12 mouse cellular contexts compared by ENCODE assay signal in the genomic region with DNA sequence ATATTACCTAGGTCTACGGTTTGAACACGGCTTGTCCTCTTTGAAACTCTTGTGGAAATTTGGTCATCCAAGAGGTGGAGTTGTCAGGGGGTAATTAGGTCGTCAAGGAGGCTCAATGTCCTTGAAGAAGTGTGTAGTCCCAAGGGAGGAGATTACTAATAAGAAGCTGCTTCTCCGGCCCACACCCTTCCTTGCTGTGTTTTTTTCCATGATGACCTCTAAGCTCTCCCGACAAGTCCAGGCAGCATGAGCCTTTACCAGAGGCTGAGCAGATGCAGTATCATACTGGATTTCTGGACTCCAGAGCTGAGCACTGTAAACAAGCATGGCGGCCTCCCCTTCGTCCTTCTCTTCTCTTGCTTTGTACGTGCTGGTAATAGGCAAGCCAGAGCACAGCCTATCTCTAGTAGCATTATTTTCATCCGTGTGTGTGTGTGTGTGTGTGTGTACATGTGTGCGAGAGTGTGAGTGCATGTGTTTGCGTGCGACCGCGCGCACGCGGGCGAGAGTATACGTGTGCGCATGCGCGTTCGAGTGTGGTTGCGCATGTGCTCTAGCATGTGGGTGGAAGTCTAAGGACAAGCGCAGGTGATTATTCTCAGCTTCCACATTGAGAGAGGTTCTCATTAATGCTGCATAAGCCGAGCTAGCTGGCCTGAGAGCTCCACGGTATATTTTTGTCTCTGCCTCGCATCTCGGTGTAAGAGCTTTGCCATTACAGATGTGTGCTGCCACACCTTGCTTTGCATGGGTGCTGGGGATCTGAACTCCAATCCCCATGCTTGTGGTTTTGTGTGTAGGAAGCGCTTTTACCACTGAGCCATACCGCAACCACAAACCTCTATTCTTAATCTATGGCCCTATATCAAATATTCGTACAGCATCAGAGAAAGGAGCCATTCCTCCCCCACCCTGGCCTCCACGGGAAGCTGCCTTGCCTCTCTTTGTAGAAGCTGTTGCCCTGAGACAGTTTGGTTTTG. TPM values are rescaled to one million over a fixed set of nuclear protein-coding genes. Genes with fewer than 3 reads are reported as not detected.
DNase-seq lines count a peak whose midpoint lies in the region; ATAC-seq and TF ChIP-seq lines count a peak whose summit lies in the region.
"Had no signal": no experiment of that assay in that cellular context is flagged by ENCODE, and none has a peak within 500 bp of the region (broad histone marks: within the 10 kb centered on the region; RNA-seq: fewer than 3 reads in every experiment).

No protein-coding gene starts in this region.

- H3K36me3 ChIP-seq in midbrain, embryonic 10.5 days: no peaks in the 10 kb centered on the region
- no peaks in the 10 kb centered on the region for H3K36me3 ChIP-seq in midbrain, postnatal 0 days (ENCODE audit: insufficient read depth, low read length)
- H3K36me3 ChIP-seq in kidney, adult 2 months (ENCODE audit: control insufficient read depth, insufficient read depth, low read length): no peaks in the 10 kb centered on the region

- no peak for ATAC-seq in midbrain, postnatal 0 days (ENCODE audit: low FRiP score)
- peak; percentile 53 for ATAC-seq in inflammation-experienced regulatory T-cells, adult 6 months
- ATAC-seq: forebrain, postnatal 0 days had no signal

- peaks cover 27% of the 10 kb centered on the region for H3K4me1 ChIP-seq in midbrain, embryonic 10.5 days
- H3K4me1 ChIP-seq in midbrain, postnatal 0 days (ENCODE audit: insufficient read depth, low read length): no peaks in the 10 kb centered on the region; the same call in 1 of the 2 replicates
- H3K4me1 ChIP-seq in kidney, adult 2 months (ENCODE audit: control insufficient read depth, insufficient read depth, low read length): peaks cover 16% of the 10 kb centered on the region; the same call in 1 of the 2 replicates

- no peak for TF ChIP-seq POLR2A in kidney, adult 2 months (IDR thresholded peaks at IDR 0.05; ENCODE audit: low read depth, low read length)

- H3K27me3 ChIP-seq in midbrain, embryonic 10.5 days (ENCODE audit: low read depth, poor library complexity, severe bottlenecking): no peaks in the 10 kb centered on the region
- H3K27me3 ChIP-seq in midbrain, postnatal 0 days (ENCODE audit: insufficient read depth, low read length): no peaks in the 10 kb centered on the region
- no peaks in the 10 kb centered on the region for H3K27me3 ChIP-seq in kidney, adult 2 months (replicated peaks; ENCODE audit: control insufficient read depth, insufficient read depth, low read length)

- DNase-seq in midbrain, embryonic 10.5 days (ENCODE audit: low spot score): no peak
- DNase-seq in midbrain, postnatal 0 days (ENCODE audit: low spot score): no peak
- DNase-seq in R1 (ENCODE audit: low read depth, low spot score) (peak; percentile 83), adipocyte (ENCODE audit: low spot score) (no peak)
- peak; percentile 45 for DNase-seq in thymus, postnatal 25 days
- no peak for DNase-seq in kidney, adult 2 months
- DNase-seq: adrenal gland, adult 8-10 months; cerebellum, adult 8-10 months; forebrain, postnatal 0 days; kidney, adult 9 months; left cerebral cortex, postnatal 4 days had no signal

- no peak overlapping the region for H3K4me3 ChIP-seq in midbrain, embryonic 10.5 days
- no peak overlapping the region for H3K4me3 ChIP-seq in midbrain, postnatal 0 days (ENCODE audit: low read depth, low read length)
- no peak overlapping the region for H3K4me3 ChIP-seq in kidney, adult 2 months (ENCODE audit: insufficient read depth, low read depth, low read length)

- H3K9ac ChIP-seq in midbrain, postnatal 0 days (replicated peaks; ENCODE audit: low read length, poor library complexity, severe bottlenecking): no peak overlapping the region
- H3K9ac ChIP-seq: forebrain, postnatal 0 days had no signal

- WGBS in midbrain, embryonic 10.5 days: 88% methylated on average over 33 of the region's 33 CpGs
- WGBS in midbrain, postnatal 0 days: 81% methylated on average over 33 of the region's 33 CpGs
- WGBS in kidney, adult 2 months: 84% methylated on average over 33 of the region's 33 CpGs

- H3K9me3 ChIP-seq in midbrain, embryonic 10.5 days (replicated peaks): no peaks in the 10 kb centered on the region
- no peaks in the 10 kb centered on the region for H3K9me3 ChIP-seq in midbrain, postnatal 0 days (ENCODE audit: low read length)

- H3K27ac ChIP-seq in midbrain, embryonic 10.5 days (replicated peaks): peak overlapping the region; percentile 6; the same call in 1 of the 2 replicates
- no peak overlapping the region for H3K27ac ChIP-seq in midbrain, postnatal 0 days (ENCODE audit: low read depth, low read length)
- H3K27ac ChIP-seq in kidney, adult 2 months (ENCODE audit: insufficient read depth, low read depth, low read length): no peak overlapping the region; the same call in 1 of the 2 replicates

- no peak for TF ChIP-seq CTCF in midbrain, postnatal 0 days (IDR thresholded peaks at IDR 0.05)
- TF ChIP-seq CTCF in kidney, adult 2 months (conservative IDR thresholded peaks at IDR 0.05; ENCODE audit: insufficient read depth, insufficient read length, low read depth, low read length): no peak

- no peak overlapping the region for H3K4me2 ChIP-seq in midbrain, postnatal 0 days (ENCODE audit: low read depth, low read length, poor library complexity, severe bottlenecking)

RNA-seq across cellular contexts. Expression of a gene that starts 12.5 kb away (rescaled TPM):
- 24.5 and 30.7 TPM in 2 replicates for polyA plus RNA-seq in midbrain, embryonic 10.5 days (2016; fragmentation: Nextera tagmentation; extraction: Ambion mirVana)
- 36.8 and 44.3 TPM in 2 replicates for total RNA-seq in midbrain, postnatal 0 days (2014; rRNA removed)
- 17.9 and 22.7 TPM in 2 replicates for polyA plus RNA-seq in midbrain, postnatal 0 days (2015; fragmentation: Nextera tagmentation; extraction: Ambion mirVana)
- polyA plus RNA-seq in inflammation-experienced regulatory T-cells, adult 6 months (2017; shearing (Covaris generic)): 10 to 100 TPM; 10.1 to 32.0 (median 28.4) TPM
- 45.6 and 58.8 TPM in 2 replicates for polyA plus RNA-seq in kidney, adult 2 months (2012; rRNA removed)

RNA-seq across cellular contexts. Expression of a gene that starts 32.4 kb away (rescaled TPM):
- 2,531 and 3,331 TPM in 2 replicates for polyA plus RNA-seq in midbrain, embryonic 10.5 days (2016; fragmentation: Nextera tagmentation; extraction: Ambion mirVana)
- total RNA-seq in midbrain, postnatal 0 days (2014; rRNA removed): 438 and 440 TPM in 2 replicates
- 1,069 and 1,129 TPM in 2 replicates for polyA plus RNA-seq in midbrain, postnatal 0 days (2015; fragmentation: Nextera tagmentation; extraction: Ambion mirVana)
- 100 to 1,000 TPM; 503 to 566 (median 560) TPM for polyA plus RNA-seq in inflammation-experienced regulatory T-cells, adult 6 months (2017; shearing (Covaris generic))
- polyA plus RNA-seq in kidney, adult 2 months (2012; rRNA removed): 630 and 636 TPM in 2 replicates

Comparison
In these comparisons a context has a peak if more than half of its experiments do, and no peak if none do; other contexts are left out.
1. DNase-seq: peak in R1 (single experiment) and thymus, postnatal 25 days (single experiment); none in midbrain, embryonic 10.5 days (single experiment), midbrain, postnatal 0 days (single experiment), kidney, adult 2 months (single experiment) and adipocyte (single experiment).